ENCODE assay signal across 7 mouse cellular contexts in the genomic region with DNA sequence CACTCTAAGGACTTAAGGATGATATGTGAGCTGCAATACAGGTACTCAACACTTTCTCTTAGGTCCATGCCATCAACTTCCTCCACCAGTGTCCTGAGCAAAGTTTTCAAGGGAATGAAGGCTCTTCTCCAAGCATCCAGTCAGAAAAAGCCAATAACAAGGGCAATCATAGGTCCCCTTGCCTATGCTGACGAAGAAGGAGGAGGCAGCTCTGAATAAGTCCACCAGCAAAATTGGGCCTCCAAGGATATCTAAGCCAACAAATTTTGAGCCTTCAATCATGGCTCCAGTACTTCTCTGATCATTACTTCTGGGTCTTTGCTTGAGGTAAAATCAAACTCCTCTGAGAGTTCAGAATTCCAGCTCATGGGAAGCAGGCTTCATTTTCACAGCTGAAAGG.
DNase-seq lines count a peak whose midpoint lies in the region; TF ChIP-seq lines count a peak whose summit lies in the region.
"Not testable (repeated sequence)": the region's sequence is repeated elsewhere in the genome, so short reads cannot be mapped to it uniquely, and the experiment has no call there.

No protein-coding gene starts in this region.

- H3K27ac ChIP-seq in thymus, adult 2 months (ENCODE audit: control insufficient read depth, insufficient read depth, low read length), result not testable (repeated sequence)

- not testable (repeated sequence) for H3K27me3 ChIP-seq in thymus, adult 2 months (ENCODE audit: control insufficient read depth, insufficient read depth, low read length)

- not testable (repeated sequence) for TF ChIP-seq POLR2A in thymus, adult 2 months (IDR thresholded peaks at IDR 0.05; ENCODE audit: control insufficient read depth, extremely low read depth, insufficient read depth, low read length, poor library complexity)

- WGBS in thymus, adult 2 months, result 64% methylated on average over 1 of the region's 1 CpGs

- H3K4me1 ChIP-seq in thymus, adult 2 months (replicated peaks; ENCODE audit: control insufficient read depth, insufficient read depth, low read length), result not testable (repeated sequence)

- intact Hi-C loops in heart, postnatal 25 days (cut with DNase I); left cerebral cortex, postnatal 4 days (cut with DNase I): not testable (repeated sequence)

- H3K4me3 ChIP-seq in thymus, adult 2 months (ENCODE audit: control insufficient read depth, insufficient read depth, low read length), result not testable (repeated sequence)

- H3K36me3 ChIP-seq in thymus, adult 2 months (ENCODE audit: control insufficient read depth, insufficient read depth, low read length), result not testable (repeated sequence)

- peak; percentile 5 to 53 for DNase-seq in cerebellum, adult 18-20 months
- peak; percentile 43 to 60 for DNase-seq in frontal cortex, postnatal 36 days (ENCODE audit: low spot score in 2 of 2)
- DNase-seq in heart, postnatal 25 days (ENCODE audit: low spot score), result peak; percentile 15
- peak; percentile 32 for DNase-seq in layer of hippocampus, adult 9-10 months (ENCODE audit: low spot score)
- peak; percentile 1 for DNase-seq in left cerebral cortex, postnatal 4 days
- peak; percentile 65 to 74 for DNase-seq in right cerebral cortex, adult 2 months (ENCODE audit: low spot score in 2 of 2)
- peak; percentile 6 for DNase-seq in thymus, adult 2 months

- not testable (repeated sequence) for TF ChIP-seq CTCF in thymus, adult 2 months (IDR thresholded peaks at IDR 0.05; ENCODE audit: borderline replicate concordance, control insufficient read depth, extremely low read depth, insufficient read depth, low read length, poor library complexity)

Comparison
In these comparisons a context has a peak if more than half of its experiments do, and no peak if none do; other contexts are left out.
1. DNase-seq: peak in every context shown above with its lines; median percentile 70 in right cerebral cortex, adult 2 months; 52 in frontal cortex, postnatal 36 days; 32 in layer of hippocampus, adult 9-10 months; 29 in cerebellum, adult 18-20 months; 15 in heart, postnatal 25 days; 6 in thymus, adult 2 months; 1 in left cerebral cortex, postnatal 4 days.